Mouse (Mus musculus) stomach, postnatal 0 days (tissue): ENCODE results near the gene Hspb11.

Source experiments
- CTCF ChIP-seq: IDR thresholded peaks from 2 replicates; pipeline ENCODE4 v1.5.1; 2016; ENCODE audit warnings: antibody characterized with exemption, low read depth, mild to moderate bottlenecking, moderate library complexity
- EP300 ChIP-seq: optimal IDR thresholded peaks from 2 replicates; pipeline ENCODE3; 2016; ENCODE audit warnings: antibody characterized with exemption

DNA sequence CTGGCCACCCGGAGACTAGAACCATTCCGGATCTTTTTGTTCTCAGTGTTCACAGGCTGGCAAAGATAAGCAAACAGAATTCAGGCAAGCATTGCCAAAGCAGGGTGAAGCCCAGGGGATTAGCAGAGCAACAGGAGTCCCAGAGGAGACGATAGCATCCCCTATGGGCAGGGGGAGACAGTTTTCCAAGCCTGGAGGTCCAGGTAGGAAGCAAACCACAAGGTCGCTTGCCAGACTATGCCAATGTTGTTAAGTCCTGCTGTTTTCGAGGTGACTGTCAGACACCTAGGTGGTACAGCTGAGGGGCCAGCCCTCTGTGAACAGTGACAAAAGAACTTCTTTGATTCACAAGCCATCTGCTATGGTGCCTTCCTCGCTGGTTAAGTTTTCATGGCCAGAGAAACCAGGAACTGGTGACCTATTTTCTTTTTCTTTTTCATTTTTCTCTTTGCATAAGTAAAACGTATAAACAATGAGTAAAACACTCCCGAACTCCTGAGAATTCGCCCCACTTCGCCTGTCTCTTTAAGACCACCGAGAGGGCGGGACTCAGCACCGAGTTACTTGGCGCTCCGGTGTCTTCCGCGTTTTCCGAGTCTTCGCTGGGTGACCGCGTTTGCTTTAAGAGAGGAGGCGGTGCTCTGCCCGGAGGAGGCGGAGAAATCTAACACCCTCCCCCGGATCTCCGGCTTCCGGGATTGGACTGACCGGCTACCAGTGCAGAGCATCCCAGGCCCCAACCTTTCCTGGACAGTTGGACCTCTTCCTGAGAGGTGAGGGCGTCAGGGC is 60.5 kb downstream of the Hspb11 start, which contains the start of gene Yipf1:
- TF ChIP-seq CTCF (peak; percentile 62), EP300 (no peak)
